Comparison of ENCODE assay signal across 8 mouse cellular contexts in genomic region chr14:120368914-120369391, GRCm38 (mm10).
DNase-seq lines count a peak whose midpoint lies in the region; ATAC-seq and TF ChIP-seq lines count a peak whose summit lies in the region.
"Had no signal": no experiment of that assay in that cellular context is flagged by ENCODE, and none has a peak within 500 bp of the region (broad histone marks: within the 10 kb centered on the region; RNA-seq: fewer than 3 reads in every experiment).

No protein-coding gene starts in this region.

- peak; percentile 65 for DNase-seq in liver, adult 2 months (ENCODE audit: extremely low read depth, low read depth, low spot score)
- DNase-seq in heart, embryonic 10.5 days (ENCODE audit: low spot score) = no peak
- DNase-seq in spleen, postnatal 10 days (ENCODE audit: low spot score in 2 of 2) = no peak
- no peak for DNase-seq in hindbrain, embryonic 10.5 days (ENCODE audit: low spot score)

- no peaks in the 10 kb centered on the region for H3K9me3 ChIP-seq in liver, embryonic 12.5 days (replicated peaks)
- H3K9me3 ChIP-seq in heart, embryonic 10.5 days = no peaks in the 10 kb centered on the region
- no peaks in the 10 kb centered on the region for H3K9me3 ChIP-seq in limb, embryonic 15.5 days
- H3K9me3 ChIP-seq in hindbrain, embryonic 10.5 days = no peaks in the 10 kb centered on the region

- H3K36me3 ChIP-seq in liver, adult 2 months (ENCODE audit: control insufficient read depth, insufficient read depth, low read length) = no peaks in the 10 kb centered on the region
- H3K36me3 ChIP-seq in liver, embryonic 12.5 days = no peaks in the 10 kb centered on the region
- 0 out of 2 replicates have a peak, but pooled peaks cover 3% of the 10 kb centered on the region for H3K36me3 ChIP-seq in heart, embryonic 10.5 days
- H3K36me3 ChIP-seq in limb, embryonic 15.5 days = peaks cover 3% of the 10 kb centered on the region; the same call in 1 of the 2 replicates
- no peaks in the 10 kb centered on the region for H3K36me3 ChIP-seq in hindbrain, embryonic 10.5 days

- no peak overlapping the region for H3K9ac ChIP-seq in liver, adult 2 months (ENCODE audit: low read depth, low read length)
- H3K9ac ChIP-seq in liver, embryonic 12.5 days = no peak overlapping the region
- H3K9ac ChIP-seq in limb, embryonic 15.5 days = no peak overlapping the region

- peaks cover 20% of the 10 kb centered on the region for H3K4me1 ChIP-seq in liver, adult 2 months (ENCODE audit: control insufficient read depth, insufficient read depth, low read length)
- peaks cover 18% of the 10 kb centered on the region; the same call in 1 of the 2 replicates for H3K4me1 ChIP-seq in liver, embryonic 12.5 days
- H3K4me1 ChIP-seq in brown adipose tissue, adult 24 weeks (ENCODE audit: control insufficient read depth, insufficient read depth, insufficient read length, low read length) = peaks cover 72% of the 10 kb centered on the region
- H3K4me1 ChIP-seq in heart, embryonic 10.5 days = peaks cover 72% of the 10 kb centered on the region
- peaks cover 63% of the 10 kb centered on the region for H3K4me1 ChIP-seq in limb, embryonic 15.5 days
- peaks cover 25% of the 10 kb centered on the region for H3K4me1 ChIP-seq in hindbrain, embryonic 10.5 days (replicated peaks)

- peaks cover 36% of the 10 kb centered on the region; the same call in 1 of the 2 replicates for H3K79me2 ChIP-seq in liver, adult 2 months (ENCODE audit: control insufficient read depth, insufficient read depth, low read length)

- H3K4me3 ChIP-seq in liver, adult 2 months (ENCODE audit: insufficient read depth, low read depth, low read length) = no peak overlapping the region
- no peak overlapping the region for H3K4me3 ChIP-seq in liver, embryonic 12.5 days
- H3K4me3 ChIP-seq in brown adipose tissue, adult 24 weeks (ENCODE audit: insufficient read depth, low read depth, low read length) = no peak overlapping the region
- no peak overlapping the region for H3K4me3 ChIP-seq in heart, embryonic 10.5 days
- no peak overlapping the region for H3K4me3 ChIP-seq in limb, embryonic 15.5 days
- H3K4me3 ChIP-seq in hindbrain, embryonic 10.5 days = no peak overlapping the region

- WGBS in liver, adult 2 months = 44% methylated on average over 8 of the region's 8 CpGs
- 47% methylated on average over 8 of the region's 8 CpGs for WGBS in liver, embryonic 12.5 days (ENCODE audit: insufficient replicate concordance)
- 62% methylated on average over 8 of the region's 8 CpGs for WGBS in heart, embryonic 10.5 days
- WGBS in limb, embryonic 15.5 days = 19% methylated on average over 8 of the region's 8 CpGs
- WGBS in hindbrain, embryonic 10.5 days = 88% methylated on average over 8 of the region's 8 CpGs

- TF ChIP-seq POLR2A in liver, adult 2 months (IDR thresholded peaks at IDR 0.05; ENCODE audit: extremely low read depth, insufficient read depth, low read length) = no peak

- H3K4me2 ChIP-seq in liver, embryonic 12.5 days = no peak overlapping the region
- H3K4me2 ChIP-seq in limb, embryonic 15.5 days = no peak overlapping the region

- ATAC-seq in liver, embryonic 12.5 days = no peak
- no peak for ATAC-seq in limb, embryonic 15.5 days (ENCODE audit: insufficient number of reproducible peaks, low FRiP score, low TSS enrichment, low read depth)
- ATAC-seq: Patski had no signal

- TF ChIP-seq CTCF in liver, adult 2 months (IDR thresholded peaks at IDR 0.05; ENCODE audit: low read depth, low read length) = no peak

- H3K27me3 ChIP-seq in liver, adult 2 months (ENCODE audit: control insufficient read depth, insufficient read depth, low read length) = no peaks in the 10 kb centered on the region
- H3K27me3 ChIP-seq in liver, embryonic 12.5 days (replicated peaks) = no peaks in the 10 kb centered on the region
- H3K27me3 ChIP-seq in heart, embryonic 10.5 days (ENCODE audit: insufficient read depth, poor library complexity, severe bottlenecking) = no peaks in the 10 kb centered on the region
- H3K27me3 ChIP-seq in limb, embryonic 15.5 days = no peaks in the 10 kb centered on the region
- no peaks in the 10 kb centered on the region for H3K27me3 ChIP-seq in hindbrain, embryonic 10.5 days (ENCODE audit: insufficient read depth, poor library complexity, severe bottlenecking)
- H3K27me3 ChIP-seq: Patski had no signal

- H3K27ac ChIP-seq in liver, adult 2 months (replicated peaks; ENCODE audit: insufficient read depth, low read depth, low read length) = peak overlapping the region; percentile 42
- H3K27ac ChIP-seq in liver, embryonic 12.5 days = no peak overlapping the region
- peak overlapping the region; percentile 66 for H3K27ac ChIP-seq in brown adipose tissue, adult 24 weeks (replicated peaks; ENCODE audit: low read depth, low read length)
- H3K27ac ChIP-seq in heart, embryonic 10.5 days = peak overlapping the region; percentile 59
- H3K27ac ChIP-seq in limb, embryonic 15.5 days = peak overlapping the region; percentile 35; the same call in 1 of the 2 replicates
- no peak overlapping the region for H3K27ac ChIP-seq in hindbrain, embryonic 10.5 days

Comparison
In these comparisons a context has a peak if more than half of its experiments do, and no peak if none do; other contexts are left out.
1. H3K27ac ChIP-seq: peak in liver, adult 2 months (single experiment), brown adipose tissue, adult 24 weeks (single experiment), heart, embryonic 10.5 days (single experiment) and limb, embryonic 15.5 days (single experiment); none in liver, embryonic 12.5 days (single experiment) and hindbrain, embryonic 10.5 days (single experiment).